Mouse (Mus musculus): ENCODE measurements at regions not wholly inside any gene's neighbourhood (a gene's known extent, or its start where the extent isn't known, plus 50 kb on each side); places are given as distances from the start of the nearest gene placed in this dataset.

- Histone ChIP-seq H3K4me1 (replicated peaks; ENCODE audit: insufficient read depth, low read length) (no peaks in the 10 kb centered on the region), H3K36me3 (ENCODE audit: insufficient read depth, low read length) (no peaks in the 10 kb centered on the region), H3K9ac (ENCODE audit: low read depth, low read length) (no peak overlapping the region), H3K4me2 (ENCODE audit: low read length) (no peak overlapping the region), H3K4me3 (replicated peaks; ENCODE audit: low read depth, low read length) (no peak overlapping the region), H3K27me3 (ENCODE audit: insufficient read depth, low read length) (no peaks in the 10 kb centered on the region), H3K27ac (no peak overlapping the region), H3K9me3 (replicated peaks; ENCODE audit: low read length) (no peaks in the 10 kb centered on the region)
- no peak for ATAC-seq (replicated peaks; ENCODE audit: low FRiP score, low read depth)
- WGBS, result 59% methylated on average over 3 of the region's 3 CpGs
- DNase-seq (ENCODE audit: low spot score), result no peak
- no peak for TF ChIP-seq CTCF (IDR thresholded peaks at IDR 0.05; ENCODE audit: low read depth)
These were observed 67.8 kb downstream of the 4933415F23Rik start for GRCm38 (mm10) chr1:23034271-23034670.

- Histone ChIP-seq H3K9ac (ENCODE audit: low read depth, low read length) (no peak overlapping the region), H3K4me2 (ENCODE audit: low read length) (no peak overlapping the region), H3K36me3 (ENCODE audit: insufficient read depth, low read length) (no peaks in the 10 kb centered on the region), H3K27ac (no peak overlapping the region), H3K9me3 (replicated peaks; ENCODE audit: low read length) (no peaks in the 10 kb centered on the region), H3K4me1 (replicated peaks; ENCODE audit: insufficient read depth, low read length) (no peaks in the 10 kb centered on the region), H3K4me3 (replicated peaks; ENCODE audit: low read depth, low read length) (no peak overlapping the region), H3K27me3 (ENCODE audit: insufficient read depth, low read length) (no peaks in the 10 kb centered on the region)
- DNase-seq (ENCODE audit: low spot score), result no peak
- TF ChIP-seq CTCF (IDR thresholded peaks at IDR 0.05; ENCODE audit: low read depth), result no peak
- no peak for ATAC-seq (replicated peaks; ENCODE audit: low FRiP score, low read depth)
- WGBS, result 89% methylated on average over 3 of the region's 3 CpGs
These were observed 78.5 kb downstream of the 4933415F23Rik start for GRCm38 (mm10) chr1:23023536-23023935.

- WGBS, result 67% methylated on average over 5 of the region's 5 CpGs
- Histone ChIP-seq H3K27me3 (ENCODE audit: insufficient read depth, low read length) (no peaks in the 10 kb centered on the region), H3K4me1 (replicated peaks; ENCODE audit: insufficient read depth, low read length) (no peaks in the 10 kb centered on the region), H3K4me2 (ENCODE audit: low read length) (no peak overlapping the region), H3K27ac (no peak overlapping the region), H3K9me3 (replicated peaks; ENCODE audit: low read length) (no peaks in the 10 kb centered on the region), H3K4me3 (replicated peaks; ENCODE audit: low read depth, low read length) (no peak overlapping the region), H3K9ac (ENCODE audit: low read depth, low read length) (no peak overlapping the region), H3K36me3 (ENCODE audit: insufficient read depth, low read length) (no peaks in the 10 kb centered on the region)
- no peak for DNase-seq (ENCODE audit: low spot score)
- ATAC-seq (replicated peaks; ENCODE audit: low FRiP score, low read depth), result no peak
- TF ChIP-seq CTCF (IDR thresholded peaks at IDR 0.05; ENCODE audit: low read depth), result no peak
These were observed 94.1 kb downstream of the 4933415F23Rik start for GRCm38 (mm10) chr1:23007784-23008490.

GRCm38 (mm10) chr1:23004882-23005281 is 97.2 kb downstream of the 4933415F23Rik start:
- no peak for TF ChIP-seq CTCF (IDR thresholded peaks at IDR 0.05; ENCODE audit: low read depth)
- H3K27ac ChIP-seq, result no peak overlapping the region
- H3K4me2 ChIP-seq (ENCODE audit: low read length), result no peak overlapping the region
- ATAC-seq (replicated peaks; ENCODE audit: low FRiP score, low read depth) (no peak), DNase-seq (ENCODE audit: low spot score) (no peak)
- WGBS, result 92% methylated on average over 5 of the region's 5 CpGs
- H3K4me3 ChIP-seq (replicated peaks; ENCODE audit: low read depth, low read length), result no peak overlapping the region
- H3K27me3 ChIP-seq (ENCODE audit: insufficient read depth, low read length), result no peaks in the 10 kb centered on the region
- no peaks in the 10 kb centered on the region for H3K9me3 ChIP-seq (replicated peaks; ENCODE audit: low read length)
- no peaks in the 10 kb centered on the region for H3K4me1 ChIP-seq (replicated peaks; ENCODE audit: insufficient read depth, low read length)
- no peaks in the 10 kb centered on the region for H3K36me3 ChIP-seq (ENCODE audit: insufficient read depth, low read length)
- no peak overlapping the region for H3K9ac ChIP-seq (ENCODE audit: low read depth, low read length)

GRCm38 (mm10) chr1:22996665-22997064 is 105.4 kb downstream of the 4933415F23Rik start:
- Histone ChIP-seq H3K27me3 (ENCODE audit: insufficient read depth, low read length) (no peaks in the 10 kb centered on the region), H3K9me3 (replicated peaks; ENCODE audit: low read length) (no peaks in the 10 kb centered on the region), H3K9ac (ENCODE audit: low read depth, low read length) (no peak overlapping the region), H3K4me2 (ENCODE audit: low read length) (no peak overlapping the region), H3K27ac (no peak overlapping the region), H3K4me3 (replicated peaks; ENCODE audit: low read depth, low read length) (no peak overlapping the region), H3K36me3 (ENCODE audit: insufficient read depth, low read length) (no peaks in the 10 kb centered on the region), H3K4me1 (replicated peaks; ENCODE audit: insufficient read depth, low read length) (no peaks in the 10 kb centered on the region)
- DNase-seq (ENCODE audit: low spot score), result no peak
- no peak for ATAC-seq (replicated peaks; ENCODE audit: low FRiP score, low read depth)
- no peak for TF ChIP-seq CTCF (IDR thresholded peaks at IDR 0.05; ENCODE audit: low read depth)
- 67% methylated on average over 2 of the region's 2 CpGs for WGBS

- no peaks in the 10 kb centered on the region for H3K27me3 ChIP-seq (ENCODE audit: insufficient read depth, low read length)
- H3K4me2 ChIP-seq (ENCODE audit: low read length), result no peak overlapping the region
- H3K4me1 ChIP-seq (replicated peaks; ENCODE audit: insufficient read depth, low read length), result no peaks in the 10 kb centered on the region
- no peaks in the 10 kb centered on the region for H3K36me3 ChIP-seq (ENCODE audit: insufficient read depth, low read length)
- DNase-seq (ENCODE audit: low spot score) (no peak), ATAC-seq (replicated peaks; ENCODE audit: low FRiP score, low read depth) (no peak)
- TF ChIP-seq CTCF (IDR thresholded peaks at IDR 0.05; ENCODE audit: low read depth), result no peak
- no peaks in the 10 kb centered on the region for H3K9me3 ChIP-seq (replicated peaks; ENCODE audit: low read length)
- no peak overlapping the region for H3K4me3 ChIP-seq (replicated peaks; ENCODE audit: low read depth, low read length)
- 60% methylated on average over 7 of the region's 7 CpGs for WGBS
- H3K9ac ChIP-seq (ENCODE audit: low read depth, low read length), result no peak overlapping the region
- H3K27ac ChIP-seq, result no peak overlapping the region
These were observed 112.4 kb downstream of the 4933415F23Rik start for GRCm38 (mm10) chr1:22989521-22990221.
